Mouse (Mus musculus) subcutaneous adipose tissue, adult 2 months (tissue): ENCODE measurements around the gene Foxk2. TPM values are rescaled to one million over a fixed set of nuclear protein-coding genes. Genes with fewer than 3 reads are reported as not detected.

ENCODE experiments used
- polyA plus RNA-seq: library from polyadenylated mRNA; depleted of rRNA; stranded (reverse); fragments of >200 nt; gene quantifications from 2 replicates; pipeline ENCODE4 v1.2.3, GENCODE M21; 2012; ENCODE audit warnings: low replicate concordance; rRNA removed

The Foxk2 gene
- polyA plus RNA-seq = 31.9 and 52.8 TPM in 2 replicates

GRCm38 (mm10) chr11:121259160-121260100, at the start of gene Foxk2:
Foxk2 (plus strand) TSS chr11:121259990.

GRCm38 (mm10) chr11:121229018-121229439, 30.8 kb upstream of the Foxk2 start, which contains the start of gene Cybc1:
Cybc1 (minus strand) TSS chr11:121229322.

GRCm38 (mm10) chr11:121236564-121237344, 23.0 kb upstream of the Foxk2 start, which contains the start of gene Narf:
Narf (plus strand) TSS chr11:121237253.

GRCm38 (mm10) chr11:121354091-121354707, 94.4 kb downstream of the Foxk2 start, which contains the start of gene Wdr45b:
Wdr45b (minus strand) TSS chr11:121354445.

Other genes starting within 250 kb of the Foxk2 start
- gene Cd7, start 220.6 kb upstream of the Foxk2 start, polyA plus RNA-seq = 2.0 and 6.1 TPM in 2 replicates
- 3.2 TPM in 1 of 2 replicates, not detected in the other for gene Sectm1b, start 196.4 kb upstream of the Foxk2 start, polyA plus RNA-seq
- 0.21 and 1.2 TPM in 2 replicates for gene Sectm1a, start 178.8 kb upstream of the Foxk2 start, polyA plus RNA-seq
- gene Tex19.2, start 141.3 kb upstream of the Foxk2 start, polyA plus RNA-seq = not detected in 2 replicates
- 0.09 TPM in 1 of 2 replicates, not detected in the other for gene Tex19.1, start 113.8 kb upstream of the Foxk2 start, polyA plus RNA-seq
- gene Uts2r, start 99.7 kb upstream of the Foxk2 start, polyA plus RNA-seq = 0.06 TPM in 1 of 2 replicates, not detected in the other
- gene Hexdc, start 55.6 kb upstream of the Foxk2 start, polyA plus RNA-seq = 14.6 and 22.0 TPM in 2 replicates
- gene Ogfod3, start 55.3 kb upstream of the Foxk2 start, polyA plus RNA-seq = 13.7 and 16.6 TPM in 2 replicates
- gene Cybc1, start 30.7 kb upstream of the Foxk2 start, polyA plus RNA-seq = 24.4 and 38.6 TPM in 2 replicates
- gene Narf, start 22.7 kb upstream of the Foxk2 start, polyA plus RNA-seq = 32.7 and 35.6 TPM in 2 replicates
- gene Wdr45b, start 94.5 kb downstream of the Foxk2 start, polyA plus RNA-seq = 53.6 and 69.7 TPM in 2 replicates
- 7.6 and 9.7 TPM in 2 replicates for gene Rab40b, start 128.3 kb downstream of the Foxk2 start, polyA plus RNA-seq
- gene Fn3krp, start 161.4 kb downstream of the Foxk2 start, polyA plus RNA-seq = 15.5 and 20.2 TPM in 2 replicates
- gene Fn3k, start 174.9 kb downstream of the Foxk2 start, polyA plus RNA-seq = 5.7 and 7.6 TPM in 2 replicates
- gene Tbcd, start 192.0 kb downstream of the Foxk2 start, polyA plus RNA-seq = 71.3 and 86.8 TPM in 2 replicates